Mouse (Mus musculus) Patski (cell line): ENCODE results near the gene Heatr5a. TPM values are rescaled to one million over a fixed set of nuclear protein-coding genes. Genes with fewer than 3 reads are reported as not detected.
A peak's percentile ranks its signal among the peaks of the same experiment; 100 is the strongest.

ENCODE experiments used
- ATAC-seq: fragments of 100-300 bp; one replicate; pipeline ENCODE4 v1.8.0; 2021
- CTCF ChIA-PET: fragments of 350-600 bp; sonication (Branson Sonifier 250); formaldehyde crosslinking; loops from one replicate; lab custom pipeline; 2022; ENCODE audit warnings: inconsistent platforms; lab: Charles Lee
- POLR2A ChIA-PET: fragments of 350-600 bp; sonication (Branson Sonifier 250); formaldehyde crosslinking; loops from one replicate; lab custom pipeline; 2022; ENCODE audit warnings: antibody characterized with exemption, inconsistent platforms; lab: Charles Lee
- DNase-seq: peaks from one replicate; pipeline ENCODE4 v3.0.0-alpha.2; 2011; ENCODE audit warnings: low read depth, low spot score
- H3K27me3 ChIP-seq: fragments of 371-371 bp; one replicate; pipeline ENCODE4 v1.5.1; 2021
- CTCF ChIP-seq: fragments of 100-300 bp; IDR thresholded peaks from one replicate; pipeline ENCODE4 v1.5.1; 2021
- in situ Hi-C: fragments of 300-500 bp; cut with MboI; formaldehyde crosslinking; loops from 3 replicates; pipeline ENCODE4 v1.11.1; 2018; ENCODE audit warnings: low pct_unique_long_range_greater_than_20kb, mixed read lengths
- polyA plus RNA-seq: library from polyadenylated mRNA; unstranded; gene quantifications from one replicate; pipeline ENCODE4 v1.2.3, GENCODE M21; 2021

The Heatr5a gene
- polyA plus RNA-seq, 1 experiment from 2014 or later, result 16.9 TPM

DNA sequence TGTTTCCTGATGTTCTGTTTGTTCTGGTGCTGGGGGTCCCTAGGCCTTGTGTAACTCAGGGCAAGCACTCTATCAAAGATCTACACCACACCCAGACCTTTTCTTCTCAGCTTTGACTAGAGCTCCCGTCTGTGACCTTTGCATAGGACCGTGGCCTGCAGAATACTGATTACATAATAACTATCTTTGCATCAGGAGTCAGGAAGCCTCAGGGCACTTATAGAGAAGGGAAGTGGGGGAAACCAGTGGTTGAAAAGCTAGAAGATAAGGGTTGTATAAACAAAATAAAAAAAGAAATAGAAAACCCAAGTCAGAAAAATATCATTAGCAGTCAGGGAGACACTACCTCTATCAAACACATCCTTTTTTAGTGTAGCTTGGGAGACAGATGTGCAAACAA lies 121.2 kb downstream of the Heatr5a start:
- in situ Hi-C loops, result no loop called here
- H3K27me3 ChIP-seq, result no peaks in the 10 kb centered on the region
- ChIA-PET POLR2A (no interaction called here), CTCF (interaction anchor here (0.9 to 1.3 kb wide), 3 partner anchors 9 to 15 kb away, joined by 3 read pairs; no protein-coding TSS in a partner anchor)
- no peak for DNase-seq
- no peak for ATAC-seq
- TF ChIP-seq CTCF, result no peak

DNA sequence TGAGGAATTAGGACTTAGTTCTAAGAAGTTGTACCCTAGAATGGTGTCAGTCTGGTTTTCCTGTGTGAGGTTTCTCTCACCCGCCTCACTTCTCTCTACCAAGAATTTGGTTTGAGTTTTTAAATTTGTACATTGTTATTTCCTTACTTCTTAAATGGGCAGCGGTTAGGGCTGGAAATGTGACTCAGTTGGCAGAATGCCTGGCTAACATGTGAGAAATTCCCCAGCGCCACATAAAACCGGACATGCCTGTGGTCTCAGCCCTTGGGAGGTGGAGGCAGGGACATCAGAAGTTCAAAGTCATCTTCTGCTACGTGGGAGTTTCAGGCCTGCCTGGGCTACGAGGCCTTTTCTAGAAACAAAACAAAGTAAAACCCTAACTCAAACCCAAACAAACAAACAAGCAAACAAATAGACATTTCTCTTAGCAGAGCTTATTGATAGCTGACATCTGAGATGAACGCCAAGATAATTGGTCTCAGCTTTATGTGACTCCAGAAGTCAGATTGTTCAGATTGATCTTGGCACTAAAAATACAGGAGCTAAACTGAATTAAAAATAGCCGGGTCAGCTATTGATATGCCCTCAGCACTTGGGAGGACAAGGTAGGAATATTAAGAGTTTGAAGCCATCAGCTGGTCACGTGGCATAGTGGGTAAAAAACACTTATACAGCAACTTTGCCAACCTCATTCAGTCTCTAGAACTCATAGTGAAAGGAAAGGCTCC lies 123.0 kb downstream of the Heatr5a start:
- ATAC-seq, result no peak
- TF ChIP-seq CTCF, result no peak
- no peaks in the 10 kb centered on the region for H3K27me3 ChIP-seq
- no peak for DNase-seq
- in situ Hi-C loops, result no loop called here
- POLR2A ChIA-PET, result no interaction called here
- CTCF ChIA-PET, result no interaction called here

- DNase-seq, result no peak
- no peak for TF ChIP-seq CTCF
- peak; percentile 6 for ATAC-seq
- CTCF ChIA-PET, result no interaction called here
- POLR2A ChIA-PET, result interaction anchor here (0.6 to 1.4 kb wide), 2 partner anchors 17 to 20 kb away, joined by 3 to 5 read pairs; no protein-coding TSS in a partner anchor
- no peaks in the 10 kb centered on the region for H3K27me3 ChIP-seq
- in situ Hi-C loops, result no loop called here
These were observed 125.9 kb downstream of the Heatr5a start for GRCm38 (mm10) chr12:51845261-51845660.

- no peaks in the 10 kb centered on the region for H3K27me3 ChIP-seq
- no peak for TF ChIP-seq CTCF
- CTCF ChIA-PET, result no interaction called here
- ATAC-seq, result peak; percentile 98
- in situ Hi-C loops, result no loop called here
- DNase-seq, result peak; percentile 86
- POLR2A ChIA-PET, result interaction anchor here (0.6 to 1.4 kb wide), 5 partner anchors 9 to 38 kb away, joined by 3 to 5 read pairs (median 3); partner anchors contain the start of gene Hectd1
These were observed 126.3 kb downstream of the Heatr5a start for GRCm38 (mm10) chr12:51844771-51845256.

- CTCF ChIA-PET, result interaction anchor here (1.0 to 2.0 kb wide), 2 partner anchors 12 to 15 kb away, joined by 4 read pairs; partner anchors contain the start of gene Hectd1
- POLR2A ChIA-PET, result interaction anchor here (1.2 to 1.4 kb wide), 3 partner anchors 8 to 39 kb away, joined by 3 to 5 read pairs (median 3); partner anchors contain the start of gene Hectd1
- H3K27me3 ChIP-seq, result no peaks in the 10 kb centered on the region
- ATAC-seq (no peak), DNase-seq (no peak)
- in situ Hi-C loops, result no loop called here
- TF ChIP-seq CTCF, result no peak
These were observed 127.3 kb downstream of the Heatr5a start for GRCm38 (mm10) chr12:51843576-51844520.

- ATAC-seq (no peak), DNase-seq (no peak)
- in situ Hi-C loops, result no loop called here
- ChIA-PET CTCF (interaction anchor here (2.0 kb wide), 1 partner anchor 11 kb away, joined by 4 read pairs; no protein-coding TSS in a partner anchor), POLR2A (no interaction called here)
- TF ChIP-seq CTCF, result no peak
- no peaks in the 10 kb centered on the region for H3K27me3 ChIP-seq
These were observed 128.8 kb downstream of the Heatr5a start for GRCm38 (mm10) chr12:51842081-51842864.

- in situ Hi-C loops, result no loop called here
- ChIA-PET CTCF (no interaction called here), POLR2A (no interaction called here)
- no peaks in the 10 kb centered on the region for H3K27me3 ChIP-seq
- ATAC-seq (no peak), DNase-seq (no peak)
- TF ChIP-seq CTCF, result no peak
These were observed 131.3 kb downstream of the Heatr5a start for GRCm38 (mm10) chr12:51839856-51840255.

DNA sequence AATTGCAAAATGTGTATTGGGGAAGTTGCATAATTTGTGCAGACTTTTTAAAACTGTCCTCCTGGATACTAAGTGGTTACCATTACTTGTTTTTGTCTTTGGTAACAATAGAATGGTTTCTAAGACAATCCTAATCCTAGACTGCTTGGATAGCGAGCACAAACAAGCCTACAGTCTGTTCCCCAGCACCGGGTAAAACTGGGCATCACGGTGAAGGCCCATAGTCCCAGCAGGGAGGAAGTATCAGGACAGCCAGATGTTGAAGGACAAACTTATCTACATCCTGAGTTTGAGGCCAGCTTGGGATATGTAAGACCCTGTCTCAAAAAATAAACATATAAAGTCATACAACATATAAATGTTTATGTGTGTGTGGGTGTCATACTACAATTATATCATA lies 135.9 kb downstream of the Heatr5a start:
- ChIA-PET CTCF (no interaction called here), POLR2A (interaction anchor here (1.2 kb wide), 1 partner anchor 9 kb away, joined by 3 read pairs; no protein-coding TSS in a partner anchor)
- in situ Hi-C loops, result no loop called here
- TF ChIP-seq CTCF, result no peak
- ATAC-seq (no peak), DNase-seq (no peak)
- H3K27me3 ChIP-seq, result no peaks in the 10 kb centered on the region

- TF ChIP-seq CTCF, result no peak
- ChIA-PET CTCF (interaction anchor here (1.1 kb wide), 1 partner anchor 11 kb away, joined by 4 read pairs; no protein-coding TSS in a partner anchor), POLR2A (no interaction called here)
- in situ Hi-C loops, result no loop called here
- no peak for DNase-seq
- no peak for ATAC-seq
- no peaks in the 10 kb centered on the region for H3K27me3 ChIP-seq
These were observed 139.2 kb downstream of the Heatr5a start for GRCm38 (mm10) chr12:51831931-51832330.
